7 mouse cellular contexts compared by ENCODE assay signal in the genomic region with DNA sequence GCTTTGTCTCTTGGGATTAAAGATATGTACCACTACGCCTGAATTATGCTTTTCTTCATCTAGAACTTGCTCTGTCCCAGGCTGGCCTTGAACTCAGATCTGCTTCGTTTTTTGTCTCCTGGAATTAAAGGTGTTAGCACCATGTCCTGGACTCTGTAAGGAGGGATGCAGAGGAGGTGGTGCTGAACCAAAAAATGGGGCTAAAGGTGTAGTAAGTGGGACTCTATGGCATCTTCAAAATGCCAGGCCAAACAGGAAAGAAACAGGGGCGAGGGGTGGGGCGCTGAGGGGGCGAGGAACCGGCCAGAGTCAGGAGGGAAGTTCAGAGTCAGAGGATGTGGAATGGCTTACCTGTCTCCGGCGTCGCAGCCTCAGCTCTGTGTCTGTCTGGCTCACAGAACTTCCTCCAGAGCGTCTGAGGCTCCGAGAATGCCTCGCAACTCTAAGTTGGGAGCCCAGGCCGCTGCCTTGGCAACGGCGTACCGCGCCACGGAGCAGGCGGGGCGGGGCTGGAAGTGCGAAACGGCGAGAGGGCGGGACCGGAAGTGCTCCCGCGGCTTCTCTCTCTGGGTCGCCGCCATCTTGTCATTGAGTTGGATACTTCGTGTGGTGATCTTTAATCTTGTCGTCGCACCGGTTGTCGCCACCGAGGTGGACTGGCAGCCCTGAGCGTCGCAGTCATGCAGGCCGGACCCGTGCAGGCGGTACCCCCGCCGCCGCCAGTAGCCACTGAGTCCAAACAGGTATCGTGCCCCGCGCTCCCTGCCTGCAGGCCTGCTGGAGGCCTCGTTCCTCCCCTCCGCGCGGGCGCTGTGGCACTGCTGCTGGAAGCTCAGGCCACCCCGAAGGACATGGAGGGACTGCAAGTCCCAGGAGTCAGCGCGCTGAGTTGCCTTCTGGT. TPM values are rescaled to one million over a fixed set of nuclear protein-coding genes. Genes with fewer than 3 reads are reported as not detected.
DNase-seq lines count a peak whose midpoint lies in the region; ATAC-seq and TF ChIP-seq lines count a peak whose summit lies in the region.

A gene (minus strand): TSS at position 486 of the 901 bp plus-strand sequence.
A gene (plus strand): TSS at position 543 of the 901 bp plus-strand sequence.

- under 1% methylated on average over 54 of the region's 54 CpGs for WGBS in embryonic facial prominence, embryonic 12.5 days
- WGBS in kidney, adult 2 months = 1% methylated on average over 54 of the region's 54 CpGs
- under 1% methylated on average over 54 of the region's 54 CpGs for WGBS in limb, embryonic 12.5 days
- under 1% methylated on average over 54 of the region's 54 CpGs for WGBS in midbrain, embryonic 15.5 days
- WGBS in spleen, adult 2 months = 2% methylated on average over 54 of the region's 54 CpGs

- TF ChIP-seq CTCF in kidney, adult 2 months (conservative IDR thresholded peaks at IDR 0.05; ENCODE audit: insufficient read depth, insufficient read length, low read depth, low read length) = no peak
- no peak for TF ChIP-seq CTCF in spleen, adult 2 months (IDR thresholded peaks at IDR 0.05; ENCODE audit: extremely low read depth, insufficient read depth, insufficient read length, insufficient replicate concordance)

- peaks cover 34% of the 10 kb centered on the region for H3K36me3 ChIP-seq in embryonic facial prominence, embryonic 12.5 days
- H3K36me3 ChIP-seq in kidney, adult 2 months (ENCODE audit: control insufficient read depth, insufficient read depth, low read length) = peaks cover 1% of the 10 kb centered on the region; the same call in 1 of the 2 replicates
- peaks cover 40% of the 10 kb centered on the region for H3K36me3 ChIP-seq in limb, embryonic 12.5 days
- H3K36me3 ChIP-seq in midbrain, embryonic 15.5 days (replicated peaks) = peaks cover 13% of the 10 kb centered on the region
- H3K36me3 ChIP-seq in spleen, adult 2 months (ENCODE audit: control insufficient read depth, insufficient read depth, low read length) = peaks cover 18% of the 10 kb centered on the region

- H3K4me1 ChIP-seq in embryonic facial prominence, embryonic 12.5 days = peaks cover 39% of the 10 kb centered on the region
- H3K4me1 ChIP-seq in kidney, adult 2 months (ENCODE audit: control insufficient read depth, insufficient read depth, low read length) = peaks cover 17% of the 10 kb centered on the region; the same call in 1 of the 2 replicates
- peaks cover 31% of the 10 kb centered on the region for H3K4me1 ChIP-seq in limb, embryonic 12.5 days (replicated peaks)
- H3K4me1 ChIP-seq in midbrain, embryonic 15.5 days = peaks cover 49% of the 10 kb centered on the region
- no peaks in the 10 kb centered on the region; the same call in 1 of the 2 replicates for H3K4me1 ChIP-seq in spleen, adult 2 months (ENCODE audit: control insufficient read depth, insufficient read depth, insufficient read length)

- peak within 1 kb of the TSS; percentile 74 for H3K27ac ChIP-seq in embryonic facial prominence, embryonic 12.5 days
- H3K27ac ChIP-seq in kidney, adult 2 months (ENCODE audit: insufficient read depth, low read depth, low read length) = peak within 1 kb of the TSS; percentile 86
- peak within 1 kb of the TSS; percentile 89 for H3K27ac ChIP-seq in limb, embryonic 12.5 days
- peak within 1 kb of the TSS; percentile 94 for H3K27ac ChIP-seq in midbrain, embryonic 15.5 days
- H3K27ac ChIP-seq in spleen, adult 2 months (ENCODE audit: insufficient read depth, low read length) = peak within 1 kb of the TSS; percentile 62

- peak within 1 kb of the TSS; percentile 76 for H3K9ac ChIP-seq in embryonic facial prominence, embryonic 12.5 days
- peak within 1 kb of the TSS; percentile 87 for H3K9ac ChIP-seq in limb, embryonic 12.5 days (replicated peaks)
- H3K9ac ChIP-seq in midbrain, embryonic 15.5 days = peak within 1 kb of the TSS; percentile 89

- peak; percentile 95 for ATAC-seq in embryonic facial prominence, embryonic 12.5 days (ENCODE audit: insufficient number of reproducible peaks, insufficient read depth, low FRiP score, low TSS enrichment)
- ATAC-seq in limb, embryonic 12.5 days (ENCODE audit: insufficient number of reproducible peaks, insufficient read depth, low FRiP score, low TSS enrichment, low read depth) = peak; percentile 89
- peak; percentile 97 for ATAC-seq in midbrain, embryonic 15.5 days (replicated peaks)

- peak; percentile 94 for DNase-seq in adrenal gland, postnatal 25 days
- peak; percentile 96 for DNase-seq in heart, adult 18-20 months
- peak; percentile 96 for DNase-seq in kidney, adult 2 months
- DNase-seq in spleen, adult 2 months (ENCODE audit: low read depth in 1 of 2, low spot score in 2 of 2) = peak; percentile 79 to 93

- no peaks in the 10 kb centered on the region for H3K27me3 ChIP-seq in embryonic facial prominence, embryonic 12.5 days
- no peaks in the 10 kb centered on the region for H3K27me3 ChIP-seq in kidney, adult 2 months (replicated peaks; ENCODE audit: control insufficient read depth, insufficient read depth, low read length)
- no peaks in the 10 kb centered on the region for H3K27me3 ChIP-seq in limb, embryonic 12.5 days
- H3K27me3 ChIP-seq in midbrain, embryonic 15.5 days (replicated peaks) = no peaks in the 10 kb centered on the region
- no peaks in the 10 kb centered on the region for H3K27me3 ChIP-seq in spleen, adult 2 months (ENCODE audit: control insufficient read depth, insufficient read depth, low read length)

- peak; percentile 28 for TF ChIP-seq POLR2A in kidney, adult 2 months (IDR thresholded peaks at IDR 0.05; ENCODE audit: low read depth, low read length)
- TF ChIP-seq POLR2A in spleen, adult 2 months (IDR thresholded peaks at IDR 0.05; ENCODE audit: low read depth, low read length) = 0 out of 2 replicates have a peak, but pooled peaks have one; percentile 5

- H3K4me2 ChIP-seq in embryonic facial prominence, embryonic 12.5 days (replicated peaks) = peak within 1 kb of the TSS; percentile 96
- H3K4me2 ChIP-seq in limb, embryonic 12.5 days = peak within 1 kb of the TSS; percentile 93
- H3K4me2 ChIP-seq in midbrain, embryonic 15.5 days = peak within 1 kb of the TSS; percentile 81

- H3K4me3 ChIP-seq in embryonic facial prominence, embryonic 12.5 days = peak within 1 kb of the TSS; percentile 78
- peak within 1 kb of the TSS; percentile 88 for H3K4me3 ChIP-seq in kidney, adult 2 months (ENCODE audit: insufficient read depth, low read depth, low read length)
- H3K4me3 ChIP-seq in limb, embryonic 12.5 days (replicated peaks) = peak within 1 kb of the TSS; percentile 88
- peak within 1 kb of the TSS; percentile 88 for H3K4me3 ChIP-seq in midbrain, embryonic 15.5 days
- H3K4me3 ChIP-seq in spleen, adult 2 months (ENCODE audit: extremely low read depth, insufficient read depth, insufficient read length) = peak within 1 kb of the TSS; percentile 87

- H3K9me3 ChIP-seq in embryonic facial prominence, embryonic 12.5 days = no peaks in the 10 kb centered on the region
- no peaks in the 10 kb centered on the region for H3K9me3 ChIP-seq in limb, embryonic 12.5 days
- no peaks in the 10 kb centered on the region for H3K9me3 ChIP-seq in midbrain, embryonic 15.5 days

RNA-seq across cellular contexts. Expression of the first gene that starts in this region (rescaled TPM):
- total RNA-seq in adrenal gland, postnatal 25 days (2021) = 11.8 and 14.0 TPM in 2 replicates
- polyA plus RNA-seq in embryonic facial prominence, embryonic 12.5 days (2016; fragmentation: Nextera tagmentation; extraction: Ambion mirVana) = 9.3 and 10.7 TPM in 2 replicates
- total RNA-seq in heart, adult 18-20 months (2021) = 1 to 10 TPM; 3.5 to 5.2 TPM
- 9.6 and 12.1 TPM in 2 replicates for polyA plus RNA-seq in kidney, adult 2 months (2012; rRNA removed)
- polyA plus RNA-seq in limb, embryonic 12.5 days (2016; fragmentation: Nextera tagmentation; extraction: Ambion mirVana) = 9.4 and 10.1 TPM in 2 replicates
- 9.0 and 10.3 TPM in 2 replicates for polyA plus RNA-seq in midbrain, embryonic 15.5 days (2015; fragmentation: Nextera tagmentation; extraction: Ambion mirVana)
- polyA plus RNA-seq in spleen, adult 2 months (2012; rRNA removed) = 4.3 and 4.4 TPM in 2 replicates

RNA-seq across cellular contexts. Expression of the second gene that starts in this region (rescaled TPM):
- total RNA-seq in adrenal gland, postnatal 25 days (2021) = 42.1 and 45.6 TPM in 2 replicates
- 70.0 and 73.9 TPM in 2 replicates for polyA plus RNA-seq in embryonic facial prominence, embryonic 12.5 days (2016; fragmentation: Nextera tagmentation; extraction: Ambion mirVana)
- 10 to 100 TPM; 33.4 to 38.3 TPM for total RNA-seq in heart, adult 18-20 months (2021)
- 21.0 and 21.1 TPM in 2 replicates for polyA plus RNA-seq in kidney, adult 2 months (2012; rRNA removed)
- polyA plus RNA-seq in limb, embryonic 12.5 days (2016; fragmentation: Nextera tagmentation; extraction: Ambion mirVana) = 71.4 and 78.8 TPM in 2 replicates
- polyA plus RNA-seq in midbrain, embryonic 15.5 days (2015; fragmentation: Nextera tagmentation; extraction: Ambion mirVana) = 53.7 and 57.5 TPM in 2 replicates
- 27.9 and 31.9 TPM in 2 replicates for polyA plus RNA-seq in spleen, adult 2 months (2012; rRNA removed)

Comparison
In these comparisons a context has a peak if more than half of its experiments do, and no peak if none do; other contexts are left out.
1. Peak in every context shown above with its lines: DNase-seq, ATAC-seq, H3K4me3 ChIP-seq and H3K27ac ChIP-seq.